Comparison of ENCODE assay signal across 21 mouse cellular contexts in genomic region chr2:154498571-154498970, GRCm38 (mm10). TPM values are rescaled to one million over a fixed set of nuclear protein-coding genes. Genes with fewer than 3 reads are reported as not detected.
DNase-seq lines count a peak whose midpoint lies in the region; ATAC-seq and TF ChIP-seq lines count a peak whose summit lies in the region.
"Had no signal": no experiment of that assay in that cellular context is flagged by ENCODE, and none has a peak within 500 bp of the region (broad histone marks: within the 10 kb centered on the region; RNA-seq: fewer than 3 reads in every experiment).

No protein-coding gene starts in this region.

- intact Hi-C loops in heart, postnatal 36 days (cut with DNase I), result no loop called here

- H3K4me3 ChIP-seq in forebrain, postnatal 0 days (ENCODE audit: low read depth, low read length), result no peak overlapping the region
- H3K4me3 ChIP-seq in forebrain, embryonic 10.5 days, result no peak overlapping the region
- H3K4me3 ChIP-seq in kidney, adult 2 months (ENCODE audit: insufficient read depth, low read depth, low read length), result no peak overlapping the region
- H3K4me3 ChIP-seq in kidney, embryonic 16.5 days (ENCODE audit: low read length), result no peak overlapping the region
- H3K4me3 ChIP-seq: erythroblast, embryonic 14.5 days; intestine, embryonic 15.5 days; limb, embryonic 10.5 days; liver, embryonic 13.5 days; midbrain, embryonic 10.5 days; myocyte had no signal

- no peak for ATAC-seq in forebrain, postnatal 0 days
- ATAC-seq in kidney, embryonic 16.5 days (ENCODE audit: low FRiP score, low TSS enrichment), result no peak
- ATAC-seq: intestine, embryonic 15.5 days; lung, postnatal 0 days had no signal

- H3K4me2 ChIP-seq in forebrain, postnatal 0 days (ENCODE audit: low read depth), result no peak overlapping the region
- no peak overlapping the region for H3K4me2 ChIP-seq in kidney, embryonic 16.5 days (replicated peaks; ENCODE audit: low read depth, low read length)
- H3K4me2 ChIP-seq: intestine, embryonic 15.5 days; liver, embryonic 13.5 days had no signal

- TF ChIP-seq CTCF in forebrain, postnatal 0 days (IDR thresholded peaks at IDR 0.05; ENCODE audit: low read depth), result no peak
- TF ChIP-seq CTCF in kidney, adult 2 months (conservative IDR thresholded peaks at IDR 0.05; ENCODE audit: insufficient read depth, insufficient read length, low read depth, low read length), result no peak

- H3K27me3 ChIP-seq in forebrain, postnatal 0 days (ENCODE audit: insufficient read depth, low read length), result no peaks in the 10 kb centered on the region
- no peaks in the 10 kb centered on the region for H3K27me3 ChIP-seq in forebrain, embryonic 10.5 days (ENCODE audit: poor library complexity, severe bottlenecking)
- H3K27me3 ChIP-seq in kidney, adult 2 months (replicated peaks; ENCODE audit: control insufficient read depth, insufficient read depth, low read length), result no peaks in the 10 kb centered on the region
- no peaks in the 10 kb centered on the region for H3K27me3 ChIP-seq in kidney, embryonic 16.5 days (ENCODE audit: insufficient read depth, low read length)
- H3K27me3 ChIP-seq: intestine, embryonic 15.5 days; liver, embryonic 13.5 days had no signal

- no peak for TF ChIP-seq POLR2A in kidney, adult 2 months (IDR thresholded peaks at IDR 0.05; ENCODE audit: low read depth, low read length)

- H3K27ac ChIP-seq in forebrain, postnatal 0 days (ENCODE audit: low read depth, low read length), result 0 out of 2 replicates have a peak overlapping the region, but pooled peaks have one; percentile 9
- H3K27ac ChIP-seq in forebrain, embryonic 10.5 days, result no peak overlapping the region
- peak overlapping the region; percentile 41 for H3K27ac ChIP-seq in kidney, adult 2 months (ENCODE audit: insufficient read depth, low read depth, low read length)
- H3K27ac ChIP-seq in kidney, embryonic 16.5 days (ENCODE audit: low read length), result no peak overlapping the region
- H3K27ac ChIP-seq: intestine, embryonic 15.5 days; limb, embryonic 10.5 days; liver, embryonic 13.5 days; midbrain, embryonic 10.5 days had no signal

- DNase-seq in forebrain, postnatal 0 days, result no peak
- DNase-seq in forebrain, embryonic 10.5 days (ENCODE audit: extremely low spot score, low spot score), result no peak
- DNase-seq in kidney, adult 2 months, result no peak
- peak; percentile 61 to 72 for DNase-seq in cerebellum, adult 18-20 months
- DNase-seq in heart, postnatal 36 days, result peak; percentile 8 to 19
- DNase-seq in MN1 (ENCODE audit: low spot score), result no peak
- no peak for DNase-seq in urinary bladder, adult 2 months (ENCODE audit: low spot score)
- DNase-seq: adrenal gland, adult 8-10 months; kidney, postnatal 10 days; liver, embryonic 13.5 days had no signal

- H3K4me1 ChIP-seq in forebrain, postnatal 0 days (ENCODE audit: insufficient read depth), result no peaks in the 10 kb centered on the region
- no peaks in the 10 kb centered on the region for H3K4me1 ChIP-seq in forebrain, embryonic 10.5 days
- peaks cover 3% of the 10 kb centered on the region; the same call in 1 of the 2 replicates for H3K4me1 ChIP-seq in kidney, adult 2 months (ENCODE audit: control insufficient read depth, insufficient read depth, low read length)
- peaks cover 3% of the 10 kb centered on the region; the same call in 1 of the 2 replicates for H3K4me1 ChIP-seq in kidney, embryonic 16.5 days (ENCODE audit: insufficient read depth, low read length)
- H3K4me1 ChIP-seq: intestine, embryonic 15.5 days; limb, embryonic 10.5 days; midbrain, embryonic 10.5 days had no signal

- no peaks in the 10 kb centered on the region for H3K9me3 ChIP-seq in forebrain, postnatal 0 days (ENCODE audit: low read length)
- no peaks in the 10 kb centered on the region for H3K9me3 ChIP-seq in forebrain, embryonic 10.5 days
- no peaks in the 10 kb centered on the region for H3K9me3 ChIP-seq in kidney, embryonic 16.5 days (ENCODE audit: low read length)
- H3K9me3 ChIP-seq: intestine, embryonic 15.5 days; limb, embryonic 10.5 days; liver, embryonic 13.5 days; midbrain, embryonic 10.5 days had no signal

- no peaks in the 10 kb centered on the region for H3K36me3 ChIP-seq in forebrain, postnatal 0 days (ENCODE audit: insufficient read depth)
- peaks cover 30% of the 10 kb centered on the region for H3K36me3 ChIP-seq in forebrain, embryonic 10.5 days (replicated peaks)
- no peaks in the 10 kb centered on the region for H3K36me3 ChIP-seq in kidney, adult 2 months (ENCODE audit: control insufficient read depth, insufficient read depth, low read length)
- no peaks in the 10 kb centered on the region for H3K36me3 ChIP-seq in kidney, embryonic 16.5 days (ENCODE audit: insufficient read depth, low read length)
- H3K36me3 ChIP-seq: intestine, embryonic 15.5 days had no signal

- H3K9ac ChIP-seq in forebrain, postnatal 0 days, result no peak overlapping the region
- H3K9ac ChIP-seq in kidney, embryonic 16.5 days (replicated peaks; ENCODE audit: low read length), result no peak overlapping the region
- H3K9ac ChIP-seq: intestine, embryonic 15.5 days; liver, embryonic 13.5 days had no signal

- 46% methylated on average over 5 of the region's 5 CpGs for WGBS in forebrain, postnatal 0 days
- 87% methylated on average over 5 of the region's 5 CpGs for WGBS in forebrain, embryonic 10.5 days
- 32% methylated on average over 5 of the region's 5 CpGs for WGBS in kidney, adult 2 months
- WGBS in kidney, embryonic 16.5 days, result 36% methylated on average over 5 of the region's 5 CpGs

RNA-seq across cellular contexts. Expression of gene 1700003F12Rik, which starts 48.3 kb away (rescaled TPM):
- total RNA-seq in forebrain, postnatal 0 days (2014; rRNA removed), result 1.7 and 6.4 TPM in 2 replicates
- 2.8 and 3.2 TPM in 2 replicates for polyA plus RNA-seq in forebrain, postnatal 0 days (2015; fragmentation: Nextera tagmentation; extraction: Ambion mirVana)
- 4.2 and 4.7 TPM in 2 replicates for polyA plus RNA-seq in forebrain, embryonic 10.5 days (2016; fragmentation: Nextera tagmentation; extraction: Ambion mirVana)
- polyA plus RNA-seq in kidney, adult 2 months (2012; rRNA removed), result 0.29 and 0.52 TPM in 2 replicates
- polyA plus RNA-seq in kidney, embryonic 16.5 days (2015; fragmentation: Nextera tagmentation; extraction: Ambion mirVana), result 0.44 and 0.64 TPM in 2 replicates
- not detected for total RNA-seq in heart, postnatal 36 days (2021)
- polyA plus RNA-seq in urinary bladder, adult 2 months (2012; rRNA removed), result 0.41 and 0.44 TPM in 2 replicates
- total RNA-seq: gastrocnemius, adult 18-20 months had no signal
- polyA plus RNA-seq: erythroblast, embryonic 14.5 days had no signal

RNA-seq across cellular contexts. Expression of gene Actl10, which starts 53.0 kb away (rescaled TPM):
- total RNA-seq in forebrain, postnatal 0 days (2014; rRNA removed), result 0.15 and 0.48 TPM in 2 replicates
- polyA plus RNA-seq in forebrain, postnatal 0 days (2015; fragmentation: Nextera tagmentation; extraction: Ambion mirVana), result 0.13 TPM in 1 of 2 replicates, not detected in the other
- polyA plus RNA-seq in forebrain, embryonic 10.5 days (2016; fragmentation: Nextera tagmentation; extraction: Ambion mirVana), result 0.43 and 0.55 TPM in 2 replicates
- 0.05 TPM in 1 of 2 replicates, not detected in the other for polyA plus RNA-seq in kidney, adult 2 months (2012; rRNA removed)
- 0.20 and 0.27 TPM in 2 replicates for polyA plus RNA-seq in kidney, embryonic 16.5 days (2015; fragmentation: Nextera tagmentation; extraction: Ambion mirVana)
- total RNA-seq in heart, postnatal 36 days (2021), result not detected
- polyA plus RNA-seq in urinary bladder, adult 2 months (2012; rRNA removed), result not detected in 2 replicates
- total RNA-seq: gastrocnemius, adult 18-20 months; heart, postnatal 14 days; layer of hippocampus, postnatal 10 days had no signal
- polyA plus RNA-seq: liver, embryonic 13.5 days; lung, postnatal 0 days; stomach, embryonic 14.5 days had no signal

Comparison
In these comparisons a context has a peak if more than half of its experiments do, and no peak if none do; other contexts are left out.
1. H3K27ac ChIP-seq: peak in forebrain, postnatal 0 days (single experiment) and kidney, adult 2 months (single experiment); none in forebrain, embryonic 10.5 days (single experiment) and kidney, embryonic 16.5 days (single experiment).
2. DNase-seq: peak in cerebellum, adult 18-20 months (2 of 2) and heart, postnatal 36 days (2 of 2); none in forebrain, postnatal 0 days (single experiment), forebrain, embryonic 10.5 days (single experiment), kidney, adult 2 months (single experiment), MN1 (single experiment) and urinary bladder, adult 2 months (single experiment).